Mouse (Mus musculus): ENCODE results near the gene Skap1.

DNA sequence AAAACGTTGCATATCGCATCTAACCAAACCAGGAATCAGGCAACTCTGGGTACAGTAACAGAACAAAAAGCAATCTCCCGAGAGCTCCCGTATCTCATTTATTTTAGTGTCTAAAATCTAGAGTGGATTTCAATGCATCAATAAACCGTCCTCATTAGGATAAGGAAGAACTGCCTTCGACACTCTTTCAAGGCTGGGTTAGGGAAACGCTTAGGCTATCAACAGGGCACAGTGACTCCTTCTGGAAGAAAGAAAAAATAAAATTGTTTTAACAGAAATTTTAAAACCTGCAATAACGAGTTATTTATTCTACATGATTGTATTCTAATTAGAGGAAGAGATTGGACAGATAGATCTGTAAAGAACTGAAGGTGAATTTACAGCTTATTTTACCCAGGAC lies 82.0 kb downstream of the Skap1 start:
- no peak for TF ChIP-seq CTCF (IDR thresholded peaks at IDR 0.05; ENCODE audit: borderline replicate concordance, insufficient read depth, low read length)
- no peak for TF ChIP-seq POLR2A (IDR thresholded peaks at IDR 0.05; ENCODE audit: low read depth, low read length)
